Mouse (Mus musculus) limb, embryonic 13.5 days (tissue): ENCODE data around the gene Ank. TPM values are rescaled to one million over a fixed set of nuclear protein-coding genes. Genes with fewer than 3 reads are reported as not detected.
A peak's percentile ranks its signal among the peaks of the same experiment; 100 is the strongest.

Source experiments
- ATAC-seq: fragments of 200-750 bp; cut with Nextera tagmentation; 2 replicates; pipeline ENCODE4 v1.8.0; 2017; ENCODE audit warnings: low read depth, moderate number of reproducible peaks, moderate TSS enrichment; ENCODE audit not compliant: low FRiP score
- H3K27ac ChIP-seq: fragments of 300-500 bp; sonication (generic); 2 replicates; pipeline ENCODE4 v1.5.1; 2015; ENCODE audit warnings: inconsistent platforms, mild to moderate bottlenecking, moderate library complexity
- H3K27me3 ChIP-seq: fragments of 300-500 bp; sonication (generic); 2 replicates; pipeline ENCODE4 v1.6.1; 2015; ENCODE audit warnings: mild to moderate bottlenecking, inconsistent platforms
- H3K36me3 ChIP-seq: fragments of 300-500 bp; sonication (generic); 2 replicates; pipeline ENCODE4 v1.6.1; 2015; ENCODE audit warnings: inconsistent platforms, mild to moderate bottlenecking, moderate library complexity
- H3K4me1 ChIP-seq: fragments of 300-500 bp; sonication (generic); 2 replicates; pipeline ENCODE4 v1.6.1; 2015; ENCODE audit warnings: inconsistent platforms
- H3K4me2 ChIP-seq: fragments of 300-500 bp; sonication (generic); replicated peaks from 2 replicates; pipeline ENCODE4 v1.6.1; 2015; ENCODE audit warnings: inconsistent platforms, mild to moderate bottlenecking, moderate library complexity
- H3K4me3 ChIP-seq: fragments of 300-500 bp; sonication (generic); 2 replicates; pipeline ENCODE4 v1.5.1; 2015; ENCODE audit warnings: moderate library complexity, mild to moderate bottlenecking, inconsistent platforms
- H3K9ac ChIP-seq: fragments of 300-500 bp; sonication (generic); 2 replicates; pipeline ENCODE4 v1.6.1; 2015; ENCODE audit warnings: mild to moderate bottlenecking, inconsistent platforms
- H3K9me3 ChIP-seq: fragments of 300-500 bp; sonication (generic); 2 replicates; pipeline ENCODE4 v1.6.1; 2016; ENCODE audit warnings: inconsistent platforms
- WGBS: fragments of 180-500 bp; shearing (Covaris S2); methylation state at CpG from one replicate; pipeline ENCODE4 v1.1.7; 2015; 5-methylcytosine and 5-hydroxymethylcytosine counted together
- polyA plus RNA-seq: library from polyadenylated mRNA; unstranded; fragments of >200 nt; fragmentation: Nextera tagmentation; extraction: Ambion mirVana; gene quantifications from 2 replicates; pipeline ENCODE4 v1.2.1, GENCODE M21; 2015

The Ank gene
- polyA plus RNA-seq, result 7.0 and 7.7 TPM in 2 replicates

DNA sequence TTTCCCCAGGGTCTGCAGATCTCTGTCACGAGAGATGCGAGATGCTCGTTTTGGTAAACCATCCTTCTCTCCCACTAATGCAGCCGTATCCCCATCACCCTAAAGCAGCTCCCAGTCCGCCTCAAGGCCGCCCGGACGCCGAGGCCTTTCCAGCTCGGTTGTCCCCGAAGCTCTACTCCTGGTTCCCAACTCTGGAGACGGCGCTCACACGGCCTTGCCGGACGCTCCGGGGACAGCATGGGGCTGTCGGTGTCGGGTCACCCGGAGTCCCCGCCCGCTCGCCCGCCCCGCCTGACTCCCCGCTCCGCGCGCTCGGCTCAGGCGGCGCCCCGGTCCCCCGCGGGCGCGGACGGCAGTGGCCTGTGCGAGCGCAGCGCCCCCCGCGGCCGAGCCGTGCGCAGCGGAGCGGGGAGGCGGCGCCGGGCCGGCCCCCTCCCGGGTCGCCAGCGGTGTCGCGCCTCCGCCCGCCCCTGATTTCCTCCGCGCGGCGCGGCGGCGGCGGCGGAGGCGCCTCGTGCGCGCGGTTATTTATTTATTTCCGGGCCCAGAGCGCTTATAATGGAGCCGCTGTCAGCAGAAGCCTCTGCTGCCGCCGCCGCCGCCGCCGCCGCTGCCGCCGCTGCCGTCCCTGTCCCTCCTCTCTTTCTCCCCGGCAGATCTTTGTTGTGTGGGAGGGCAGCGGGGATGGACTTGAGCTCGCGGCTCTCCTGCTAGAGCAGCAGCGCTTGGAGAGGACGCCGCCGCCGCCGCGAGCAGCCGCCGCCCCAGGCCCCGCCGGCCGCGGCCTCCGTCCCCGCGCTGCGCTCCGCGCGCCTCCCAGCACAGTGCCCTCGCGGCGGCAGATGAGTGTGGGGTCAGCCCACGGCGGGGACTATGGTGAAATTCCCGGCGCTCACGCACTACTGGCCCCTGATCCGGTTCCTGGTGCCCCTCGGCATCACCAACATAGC, at the start of gene Ank:
Gene Ank, plus strand, starts transcription at position 547 of the 950 bp plus-strand sequence.
- WGBS, result 1% methylated on average over 106 of the region's 120 CpGs
- no peaks in the 10 kb centered on the region for H3K9me3 ChIP-seq
- H3K4me2 ChIP-seq, result peak within 1 kb of the TSS; percentile 90
- no peaks in the 10 kb centered on the region for H3K36me3 ChIP-seq
- ATAC-seq, result peak; percentile 92
- H3K27me3 ChIP-seq, result peaks cover 19% of the 10 kb centered on the region
- peak within 1 kb of the TSS; percentile 58; the same call in 1 of the 2 replicates for H3K27ac ChIP-seq
- H3K9ac ChIP-seq, result peak within 1 kb of the TSS; percentile 82
- peaks cover 17% of the 10 kb centered on the region for H3K4me1 ChIP-seq
- peak within 1 kb of the TSS; percentile 73 for H3K4me3 ChIP-seq

DNA sequence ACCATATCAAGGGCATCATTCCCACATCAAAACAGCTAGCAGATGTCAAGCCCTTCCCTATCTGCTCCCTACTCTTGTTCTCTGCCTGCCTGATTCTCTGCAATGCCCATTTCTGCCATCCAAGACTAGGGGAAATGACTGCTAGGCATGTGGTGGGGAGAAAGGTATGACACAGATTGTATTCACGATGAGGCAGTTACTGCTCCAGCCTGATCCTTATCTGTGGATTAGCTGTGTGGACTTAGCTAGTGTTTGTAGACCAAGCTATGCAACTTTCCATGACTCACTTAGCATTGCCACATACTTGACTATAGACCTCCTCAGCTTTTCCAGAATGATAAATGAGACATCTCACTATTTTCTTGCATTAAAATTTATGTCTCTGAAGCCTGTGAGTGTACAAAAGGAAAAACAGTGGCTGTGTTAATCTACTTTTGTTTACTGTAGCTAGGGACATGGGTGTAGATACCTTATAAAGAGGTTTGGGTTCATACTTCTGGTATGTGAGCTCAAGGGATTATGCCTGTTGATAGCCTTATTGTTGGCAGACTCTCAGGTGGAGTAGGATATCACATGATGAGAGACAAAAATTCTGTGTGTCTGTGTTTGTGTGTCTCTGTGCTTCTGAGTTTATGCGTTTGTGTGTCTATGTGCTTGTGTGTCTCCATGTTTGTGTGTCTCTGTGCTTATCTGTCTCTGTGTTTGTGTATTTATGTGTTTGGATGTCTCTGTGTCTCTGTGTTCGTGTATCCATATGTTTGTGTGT, 47.7 kb upstream of the Ank start:
- H3K27me3 ChIP-seq, result 0 out of 2 replicates have a peak, but pooled peaks cover 5% of the 10 kb centered on the region
- H3K4me1 ChIP-seq, result no peaks in the 10 kb centered on the region
- no peak overlapping the region for H3K4me2 ChIP-seq
- no peak overlapping the region for H3K4me3 ChIP-seq
- no peak for ATAC-seq
- no peak overlapping the region for H3K27ac ChIP-seq
- no peaks in the 10 kb centered on the region for H3K9me3 ChIP-seq
- 91% methylated on average over 3 of the region's 3 CpGs for WGBS
- no peaks in the 10 kb centered on the region for H3K36me3 ChIP-seq
- no peak overlapping the region for H3K9ac ChIP-seq

DNA sequence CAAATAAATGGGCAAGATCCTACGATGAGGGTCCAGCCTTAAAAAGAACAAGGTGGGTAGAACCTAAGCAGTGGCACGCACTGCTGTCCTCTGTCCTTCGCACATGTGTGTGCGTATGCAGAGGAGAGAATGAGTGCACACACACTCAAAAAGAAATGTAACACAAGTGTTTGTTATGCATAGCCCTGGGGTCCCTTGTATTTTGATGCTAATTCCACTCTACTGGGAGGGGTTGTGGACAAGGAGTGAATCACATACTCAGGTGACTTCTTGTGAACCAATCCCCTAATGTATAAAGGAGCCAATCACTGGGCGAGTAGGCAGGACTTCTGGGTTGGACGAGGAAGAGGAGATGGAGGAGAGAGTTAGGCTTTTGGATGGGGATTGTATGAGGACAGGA, 44.9 kb upstream of the Ank start:
- H3K4me1 ChIP-seq, result no peaks in the 10 kb centered on the region
- H3K9ac ChIP-seq, result no peak overlapping the region
- H3K9me3 ChIP-seq, result no peaks in the 10 kb centered on the region
- WGBS, result 88% methylated on average over 6 of the region's 6 CpGs
- no peak for ATAC-seq
- H3K4me2 ChIP-seq, result no peak overlapping the region
- H3K27ac ChIP-seq, result no peak overlapping the region
- no peak overlapping the region for H3K4me3 ChIP-seq
- peaks cover 10% of the 10 kb centered on the region; the same call in 1 of the 2 replicates for H3K27me3 ChIP-seq
- H3K36me3 ChIP-seq, result no peaks in the 10 kb centered on the region

DNA sequence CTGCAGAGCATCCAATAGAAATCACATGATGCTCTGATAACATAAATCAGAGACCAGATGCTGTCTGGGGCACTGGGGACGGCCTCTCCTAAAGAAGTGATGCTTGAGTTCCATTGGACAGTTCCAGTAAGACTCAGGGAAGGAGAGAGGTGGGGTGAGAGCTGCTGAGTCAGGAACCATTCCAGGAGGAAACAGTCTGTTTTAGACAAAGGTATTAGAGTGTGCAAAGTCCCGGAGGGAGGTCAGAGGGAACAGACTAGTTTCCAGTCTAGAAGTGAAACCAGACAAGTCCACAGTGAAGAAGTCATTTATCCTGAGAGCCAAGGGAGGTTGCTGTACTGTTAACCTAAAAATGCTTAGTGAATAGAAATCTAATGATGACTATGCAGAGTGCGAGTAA, 38.9 kb upstream of the Ank start:
- no peaks in the 10 kb centered on the region for H3K9me3 ChIP-seq
- no peak overlapping the region for H3K4me3 ChIP-seq
- no peak overlapping the region for H3K4me2 ChIP-seq
- peaks cover 7% of the 10 kb centered on the region; the same call in 1 of the 2 replicates for H3K27me3 ChIP-seq
- no peak overlapping the region for H3K9ac ChIP-seq
- no peaks in the 10 kb centered on the region for H3K36me3 ChIP-seq
- ATAC-seq, result no peak
- 74% methylated on average over 3 of the region's 3 CpGs for WGBS
- H3K27ac ChIP-seq, result no peak overlapping the region
- peaks cover 34% of the 10 kb centered on the region for H3K4me1 ChIP-seq

DNA sequence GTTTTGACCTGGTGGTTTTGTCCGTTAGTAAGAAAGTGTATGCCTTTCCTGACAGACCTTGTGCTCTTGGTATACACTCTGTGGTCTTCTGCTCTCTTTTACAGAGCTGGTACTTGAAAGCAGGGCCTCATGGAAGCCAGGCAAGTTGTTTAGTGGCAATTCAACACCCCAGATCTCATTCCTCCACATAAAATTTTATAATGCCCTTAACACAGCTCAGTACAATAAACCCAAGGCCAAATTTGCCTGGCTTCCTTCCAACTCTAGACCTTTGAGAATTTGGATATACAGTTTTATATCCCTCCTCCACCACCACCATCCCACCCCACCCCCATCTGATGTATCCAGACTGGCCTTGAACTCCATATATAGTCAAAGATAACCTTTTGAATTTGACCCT, 36.2 kb upstream of the Ank start:
- H3K36me3 ChIP-seq, result no peaks in the 10 kb centered on the region
- peak; percentile 72 for ATAC-seq
- peaks cover 10% of the 10 kb centered on the region; the same call in 1 of the 2 replicates for H3K27me3 ChIP-seq
- H3K4me2 ChIP-seq, result no peak overlapping the region
- 27% methylated on average over 1 of the region's 1 CpGs for WGBS
- H3K27ac ChIP-seq, result peak overlapping the region; percentile 28; the same call in 1 of the 2 replicates
- H3K9ac ChIP-seq, result no peak overlapping the region
- H3K4me3 ChIP-seq, result no peak overlapping the region
- H3K9me3 ChIP-seq, result no peaks in the 10 kb centered on the region
- peaks cover 34% of the 10 kb centered on the region for H3K4me1 ChIP-seq

DNA sequence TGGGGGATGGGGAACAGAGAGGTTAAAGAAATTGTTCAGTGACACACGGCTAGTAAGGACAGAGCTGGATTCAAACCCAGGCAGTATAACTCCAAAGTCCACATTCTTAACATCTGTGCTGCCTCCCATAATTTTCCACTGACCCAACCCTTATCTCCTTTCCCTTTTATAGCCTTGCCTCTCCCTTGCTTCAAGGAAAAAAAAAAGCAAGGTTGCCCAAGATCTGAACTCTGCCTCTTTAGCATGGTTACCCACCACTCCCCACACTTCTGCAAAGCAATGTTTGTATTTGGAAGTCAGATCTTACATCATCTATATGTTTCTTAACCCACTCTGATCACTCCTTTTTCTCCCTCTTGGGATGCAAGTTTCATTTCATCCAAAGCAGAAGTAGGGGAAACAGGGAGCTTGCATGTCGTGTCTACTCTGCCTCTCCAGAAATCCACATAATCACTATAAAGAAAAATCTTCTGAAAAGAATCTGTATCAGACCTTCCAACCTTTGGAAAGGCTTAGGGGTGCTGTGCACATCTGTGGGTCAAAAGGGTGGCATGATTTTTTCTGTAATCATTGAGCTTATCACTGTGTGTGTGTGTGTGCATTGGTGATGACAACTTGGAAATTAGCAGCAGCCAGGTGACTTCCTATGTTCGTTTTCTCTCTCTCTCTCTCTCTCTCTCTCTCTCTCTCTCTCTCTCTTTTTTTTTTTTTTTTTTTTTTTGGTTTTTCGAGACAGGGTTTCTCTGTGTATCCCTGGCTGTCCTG, 33.4 kb upstream of the Ank start:
- no peaks in the 10 kb centered on the region for H3K9me3 ChIP-seq
- H3K9ac ChIP-seq, result no peak overlapping the region
- H3K4me2 ChIP-seq, result no peak overlapping the region
- H3K4me1 ChIP-seq, result peaks cover 34% of the 10 kb centered on the region
- no peak overlapping the region for H3K27ac ChIP-seq
- no peaks in the 10 kb centered on the region for H3K36me3 ChIP-seq
- WGBS, result 76% methylated on average over 3 of the region's 4 CpGs
- H3K4me3 ChIP-seq, result no peak overlapping the region
- H3K27me3 ChIP-seq, result 0 out of 2 replicates have a peak, but pooled peaks cover 4% of the 10 kb centered on the region
- ATAC-seq, result no peak

DNA sequence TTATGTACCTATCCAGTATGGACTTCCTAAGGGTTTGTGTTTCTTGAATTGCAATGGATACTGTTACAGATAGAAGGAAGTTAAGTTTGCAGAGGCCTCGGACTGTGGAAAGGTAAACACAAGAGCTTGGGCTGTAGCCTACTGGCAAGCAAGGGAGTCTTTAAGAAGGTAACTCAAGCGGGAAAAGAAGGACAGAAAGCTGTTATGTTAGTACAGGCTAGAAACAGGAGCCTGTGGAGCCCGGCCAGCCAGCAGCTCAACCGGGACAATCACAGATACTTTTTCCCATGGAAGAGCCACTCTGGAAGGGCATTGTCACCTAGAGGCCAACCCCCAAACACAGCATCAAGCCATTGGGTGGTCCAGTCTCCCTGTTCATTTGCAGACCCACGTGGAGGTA, 31.1 kb upstream of the Ank start:
- no peak for ATAC-seq
- Histone ChIP-seq H3K27ac (no peak overlapping the region), H3K4me3 (no peak overlapping the region), H3K4me2 (no peak overlapping the region), H3K9ac (no peak overlapping the region), H3K36me3 (no peaks in the 10 kb centered on the region), H3K27me3 (0 out of 2 replicates have a peak, but pooled peaks cover 4% of the 10 kb centered on the region), H3K9me3 (no peaks in the 10 kb centered on the region), H3K4me1 (peaks cover 10% of the 10 kb centered on the region)
- 81% methylated on average over 5 of the region's 5 CpGs for WGBS

DNA sequence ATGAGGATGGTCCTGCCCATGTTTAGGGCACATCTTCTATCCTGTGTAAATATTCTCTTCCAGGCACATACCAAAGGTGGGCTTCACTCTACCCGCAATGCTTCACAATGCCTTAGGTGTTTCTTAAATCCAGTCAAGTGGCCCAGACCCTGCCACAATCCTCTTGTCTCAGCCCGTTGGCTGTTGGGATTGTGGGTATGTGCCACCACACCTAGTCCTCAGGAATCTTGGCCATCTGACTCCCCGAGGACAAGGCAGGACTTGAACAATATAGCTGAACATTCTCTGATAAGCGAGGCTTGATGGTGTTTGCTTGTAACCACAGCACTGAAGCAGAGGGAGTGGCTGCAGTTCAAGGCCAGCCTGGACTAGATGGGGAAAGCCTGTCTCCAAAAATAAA, 30.3 kb upstream of the Ank start:
- Histone ChIP-seq H3K36me3 (no peaks in the 10 kb centered on the region), H3K9ac (no peak overlapping the region), H3K4me3 (no peak overlapping the region), H3K27ac (no peak overlapping the region), H3K9me3 (no peaks in the 10 kb centered on the region), H3K4me1 (peaks cover 4% of the 10 kb centered on the region; the same call in 1 of the 2 replicates), H3K27me3 (0 out of 2 replicates have a peak, but pooled peaks cover 4% of the 10 kb centered on the region), H3K4me2 (no peak overlapping the region)
- 90% methylated on average over 4 of the region's 4 CpGs for WGBS
- no peak for ATAC-seq

DNA sequence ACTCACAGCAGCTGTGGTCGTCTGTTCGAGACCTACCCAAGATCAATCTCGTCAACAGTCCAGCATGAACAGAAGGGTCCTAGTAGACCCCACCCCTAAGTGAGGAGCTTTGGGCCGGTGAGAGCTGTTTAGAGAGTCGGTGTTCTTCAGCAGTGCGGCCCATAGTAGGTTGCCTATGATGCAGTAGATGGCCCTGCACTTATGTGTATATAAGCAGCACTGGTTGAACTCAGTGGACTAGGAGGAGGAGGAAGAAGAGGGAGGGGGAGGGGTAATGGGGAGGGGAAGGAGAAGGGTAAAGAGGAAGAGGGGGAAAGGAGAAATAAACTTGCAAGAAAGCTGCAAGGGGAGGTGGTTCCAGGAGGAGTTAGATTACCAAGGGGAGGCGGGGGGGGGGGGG, 25.4 kb upstream of the Ank start:
- Histone ChIP-seq H3K4me1 (peaks cover 4% of the 10 kb centered on the region; the same call in 1 of the 2 replicates), H3K27me3 (no peaks in the 10 kb centered on the region), H3K36me3 (no peaks in the 10 kb centered on the region), H3K9ac (no peak overlapping the region), H3K4me3 (no peak overlapping the region), H3K27ac (no peak overlapping the region), H3K9me3 (no peaks in the 10 kb centered on the region), H3K4me2 (no peak overlapping the region)
- WGBS, result 91% methylated on average over 6 of the region's 7 CpGs
- ATAC-seq, result no peak

DNA sequence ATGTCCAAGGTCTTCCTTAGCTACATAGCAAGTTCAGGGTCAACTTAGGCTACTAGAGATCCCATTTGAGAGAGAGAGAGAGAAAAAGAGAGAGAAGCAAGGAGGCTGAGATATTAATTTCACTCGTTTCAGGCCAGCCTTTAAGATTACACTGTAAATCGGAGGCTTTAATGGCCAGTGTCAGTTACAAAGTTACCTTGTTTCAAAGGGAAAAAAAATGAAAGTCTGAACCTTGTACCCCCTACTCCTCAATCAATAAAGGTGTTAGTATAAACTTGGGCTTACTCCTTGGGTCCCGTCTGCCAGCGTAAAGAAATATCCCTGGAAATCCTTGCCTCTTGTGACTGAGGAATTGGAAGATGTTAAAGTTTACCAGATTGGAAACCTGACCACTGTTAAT, 24.9 kb upstream of the Ank start:
- H3K36me3 ChIP-seq, result no peaks in the 10 kb centered on the region
- H3K27ac ChIP-seq, result no peak overlapping the region
- H3K9me3 ChIP-seq, result no peaks in the 10 kb centered on the region
- no peak for ATAC-seq
- no peak overlapping the region for H3K4me3 ChIP-seq
- peaks cover under 1% of the 10 kb centered on the region; the same call in 1 of the 2 replicates for H3K4me1 ChIP-seq
- H3K9ac ChIP-seq, result no peak overlapping the region
- WGBS, result 64% methylated on average over 4 of the region's 4 CpGs
- no peak overlapping the region for H3K4me2 ChIP-seq
- H3K27me3 ChIP-seq, result no peaks in the 10 kb centered on the region

DNA sequence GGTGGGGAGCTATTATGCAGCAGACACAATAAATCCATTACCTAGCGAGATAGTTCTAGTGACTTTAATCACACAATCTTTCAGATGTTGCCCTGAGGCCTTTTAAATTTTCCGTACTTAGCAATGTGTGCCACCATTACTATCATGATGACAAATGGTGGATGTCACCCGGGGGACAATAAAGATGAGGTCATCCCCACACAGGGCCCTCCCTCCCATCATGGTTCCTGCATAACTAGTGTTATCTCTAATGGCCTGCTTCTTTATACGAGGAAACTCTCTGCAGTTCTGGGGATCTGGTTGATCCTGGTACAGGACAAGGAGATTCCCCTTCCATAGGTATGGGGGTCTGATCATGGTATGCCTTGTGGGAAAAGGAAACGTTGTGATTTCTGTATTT, 24.5 kb upstream of the Ank start:
- ATAC-seq, result no peak
- Histone ChIP-seq H3K9me3 (no peaks in the 10 kb centered on the region), H3K9ac (no peak overlapping the region), H3K4me2 (no peak overlapping the region), H3K36me3 (no peaks in the 10 kb centered on the region), H3K27me3 (no peaks in the 10 kb centered on the region), H3K27ac (no peak overlapping the region), H3K4me1 (no peaks in the 10 kb centered on the region), H3K4me3 (no peak overlapping the region)
- WGBS, result 46% methylated on average over 5 of the region's 5 CpGs
